Mouse (Mus musculus) neutrophil, adult 5-6 weeks (primary cell): ENCODE measurements around the gene Pde6b. TPM values are rescaled to one million over a fixed set of nuclear protein-coding genes. Genes with fewer than 3 reads are reported as not detected.
A peak's percentile ranks its signal among the peaks of the same experiment; 100 is the strongest.

Source experiments
- ATAC-seq: fragments of 151-379, 151-347 bp; 2 replicates; pipeline ENCODE4 v1.8.0; 2017; ENCODE audit warnings: mild to moderate bottlenecking, moderate TSS enrichment; ENCODE audit not compliant: insufficient number of reproducible peaks, poor library complexity, low FRiP score, severe bottlenecking; ENCODE audit errors: extremely low read depth
- total RNA-seq: library from RNA; stranded (forward); fragments of 200-1000 nt; gene quantifications from 2 replicates; pipeline ENCODE4 v1.2.3, GENCODE M21; 2017

Gene Pde6b
- total RNA-seq, 1 experiment from 2014 or later: not detected

GRCm38 (mm10) chr5:108452422-108452821 is 64.2 kb downstream of the Pde6b start:
- no peak for ATAC-seq

GRCm38 (mm10) chr5:108454094-108454493 is 65.9 kb downstream of the Pde6b start:
- ATAC-seq: no peak

- no peak for ATAC-seq
Measured at GRCm38 (mm10) chr5:108458706-108459105, 70.5 kb downstream of the Pde6b start.

GRCm38 (mm10) chr5:108460461-108460860 is 72.3 kb downstream of the Pde6b start:
- ATAC-seq: no peak

GRCm38 (mm10) chr5:108461082-108462065 is 73.2 kb downstream of the Pde6b start, which contains the start of gene Pcgf3:
TSS of gene Pcgf3 (plus strand) at chr5:108461232.
- peak; percentile 96 for ATAC-seq

GRCm38 (mm10) chr5:108462446-108462845 is 74.3 kb downstream of the Pde6b start:
- ATAC-seq: no peak

GRCm38 (mm10) chr5:108465131-108465891 is 77.1 kb downstream of the Pde6b start:
- ATAC-seq: no peak

- no peak for ATAC-seq
Measured at GRCm38 (mm10) chr5:108466647-108467046, 78.5 kb downstream of the Pde6b start.

GRCm38 (mm10) chr5:108469617-108470016 is 81.4 kb downstream of the Pde6b start:
- ATAC-seq: no peak

GRCm38 (mm10) chr5:108473737-108474136 is 85.5 kb downstream of the Pde6b start:
- no peak for ATAC-seq

- ATAC-seq: no peak
Measured at GRCm38 (mm10) chr5:108475977-108476376, 87.8 kb downstream of the Pde6b start.

Other genes starting within 250 kb of the Pde6b start
- 41.3 and 42.4 TPM in 2 replicates for gene Dr1, start 119.5 kb upstream of the Pde6b start, total RNA-seq
- 4.8 and 5.2 TPM in 2 replicates for gene Pigg, start 75.8 kb upstream of the Pde6b start, total RNA-seq
- not detected in 2 replicates for gene Gm42517, start 20.5 kb upstream of the Pde6b start, total RNA-seq
- gene Atp5k, start 46.1 kb downstream of the Pde6b start, total RNA-seq: 63.7 and 67.9 TPM in 2 replicates
- gene Mfsd7a, start 60.5 kb downstream of the Pde6b start, total RNA-seq: 1.4 and 1.7 TPM in 2 replicates
- gene Pcgf3, start 72.8 kb downstream of the Pde6b start, total RNA-seq: 17.5 and 21.6 TPM in 2 replicates
- gene Cplx1, start 161.6 kb downstream of the Pde6b start, total RNA-seq: not detected in 2 replicates
- 169 and 179 TPM in 2 replicates for gene Gak, start 241.4 kb downstream of the Pde6b start, total RNA-seq
- gene Tmem175, start 241.4 kb downstream of the Pde6b start, total RNA-seq: 14.9 and 17.3 TPM in 2 replicates